Mouse (Mus musculus) liver, adult 2 months (tissue): Measurements from ENCODE around the gene Itk.

Experiments used
- CTCF ChIP-seq: fragments of 200-500 bp; IDR thresholded peaks from 2 replicates; pipeline ENCODE4 v1.5.1; 2011; ENCODE audit warnings: low read depth, low read length, control low read depth
- POLR2A ChIP-seq: fragments of 200-500 bp; IDR thresholded peaks from 2 replicates; pipeline ENCODE4 v1.6.1; 2011; ENCODE audit warnings: low read length, control low read depth; ENCODE audit not compliant: insufficient read depth; ENCODE audit errors: extremely low read depth

GRCm38 (mm10) chr11:46418860-46419259 lies 29.5 kb upstream of the Itk start:
- TF ChIP-seq CTCF, result no peak
- TF ChIP-seq POLR2A, result no peak
